Mouse (Mus musculus) ES-Bruce4 (cell line): ENCODE measurements around the gene Zbtb9. TPM values are rescaled to one million over a fixed set of nuclear protein-coding genes. Genes with fewer than 3 reads are reported as not detected.

Source experiments
- H3K27ac ChIP-seq: 2 replicates; pipeline ENCODE4 v1.5.1; 2012; ENCODE audit warnings: low read length, inconsistent platforms; ENCODE audit not compliant: insufficient read depth
- H3K27me3 ChIP-seq: 2 replicates; pipeline ENCODE4 v1.6.1; 2012; ENCODE audit warnings: mild to moderate bottlenecking, low read length, inconsistent platforms; ENCODE audit not compliant: control insufficient read depth, poor library complexity, insufficient read depth, severe bottlenecking
- H3K36me3 ChIP-seq: 2 replicates; pipeline ENCODE4 v1.6.1; 2012; ENCODE audit warnings: inconsistent platforms, mild to moderate bottlenecking, low read length, moderate library complexity; ENCODE audit not compliant: control insufficient read depth, poor library complexity, insufficient read depth, severe bottlenecking
- H3K4me1 ChIP-seq: one replicate; pipeline ENCODE4 v1.8.1; 2011; ENCODE audit warnings: low read length; ENCODE audit not compliant: control insufficient read depth, insufficient read depth
- H3K4me3 ChIP-seq: 2 replicates; pipeline ENCODE4 v1.5.1; 2011; ENCODE audit warnings: low read depth, mild to moderate bottlenecking, low read length
- H3K9ac ChIP-seq: 2 replicates; pipeline ENCODE4 v1.6.1; 2012; ENCODE audit warnings: low read depth, mild to moderate bottlenecking, inconsistent platforms; ENCODE audit not compliant: poor library complexity, severe bottlenecking
- H3K9me3 ChIP-seq: replicated peaks from 2 replicates; pipeline ENCODE4 v1.6.1; 2012; ENCODE audit warnings: mild to moderate bottlenecking, low read length, inconsistent platforms; ENCODE audit not compliant: control insufficient read depth, poor library complexity, insufficient read depth, severe bottlenecking
- CTCF ChIP-seq: IDR thresholded peaks from one replicate; pipeline ENCODE4 v1.8.1; 2011; ENCODE audit warnings: low read depth, low read length
- EP300 ChIP-seq: IDR thresholded peaks from 2 replicates; pipeline ENCODE4 v1.6.1; 2011; ENCODE audit warnings: low read depth, low read length; ENCODE audit not compliant: insufficient read depth
- POLR2A ChIP-seq: IDR thresholded peaks from one replicate; pipeline ENCODE4 v1.8.1; 2011; ENCODE audit warnings: low read length; ENCODE audit not compliant: insufficient read depth
- polyA plus RNA-seq: library from polyadenylated mRNA; stranded (reverse); fragments of >200 nt; gene quantifications from 2 replicates; pipeline ENCODE4 v1.2.4, GENCODE M21; 2011; ENCODE audit warnings: low read depth; ENCODE audit not compliant: missing spikeins, insufficient read depth, insufficient read length

Zbtb9 gene
- polyA plus RNA-seq, 1 experiment: 12.4 TPM

GRCm38 (mm10) chr17:26983382-26983781, 10.4 kb downstream of the Zbtb9 start:
- Histone ChIP-seq H3K27me3 (no peaks in the 10 kb centered on the region), H3K27ac (no peak overlapping the region), H3K36me3 (no peaks in the 10 kb centered on the region), H3K4me1 (no peaks in the 10 kb centered on the region), H3K9ac (no peak overlapping the region), H3K4me3 (no peak overlapping the region), H3K9me3 (no peaks in the 10 kb centered on the region)
- TF ChIP-seq POLR2A: no peak
- no peak for TF ChIP-seq EP300
- no peak for TF ChIP-seq CTCF

DNA sequence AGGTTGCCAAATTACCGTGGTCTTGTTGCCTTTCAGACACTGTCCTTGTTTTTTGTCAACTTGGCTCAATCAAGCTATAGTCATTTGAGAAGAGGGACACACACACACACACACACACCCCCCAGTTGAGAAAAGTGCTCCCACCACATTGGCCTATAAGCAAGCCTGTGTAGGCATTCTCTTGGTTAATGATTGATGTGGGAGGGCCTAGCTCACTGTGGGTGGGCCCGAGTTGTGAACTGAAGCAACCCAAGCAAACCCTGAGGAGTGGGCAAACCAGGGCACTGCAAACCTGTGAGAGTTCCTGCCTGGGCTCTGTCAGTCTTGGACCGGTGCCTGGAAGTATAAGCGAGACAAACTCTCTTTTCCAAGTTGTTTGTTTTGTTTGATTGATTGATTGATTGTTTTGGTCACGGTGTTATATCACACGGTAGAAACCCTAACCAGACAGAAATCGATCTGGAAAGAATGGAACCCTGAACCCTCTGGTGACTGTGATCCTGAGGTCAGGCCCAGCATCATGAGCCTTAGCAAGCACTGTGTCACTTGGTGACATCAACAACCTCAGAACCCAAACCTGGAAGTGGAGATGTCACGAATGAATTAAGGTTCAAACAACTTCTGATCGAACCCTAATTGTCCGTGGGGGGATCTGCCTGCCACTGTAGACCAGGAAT, 12.7 kb downstream of the Zbtb9 start:
- no peaks in the 10 kb centered on the region for H3K4me1 ChIP-seq
- no peaks in the 10 kb centered on the region for H3K27me3 ChIP-seq
- no peak for TF ChIP-seq EP300
- TF ChIP-seq POLR2A: no peak
- TF ChIP-seq CTCF: no peak
- H3K9ac ChIP-seq: no peak overlapping the region
- H3K36me3 ChIP-seq: no peaks in the 10 kb centered on the region
- no peak overlapping the region for H3K27ac ChIP-seq
- no peak overlapping the region for H3K4me3 ChIP-seq
- H3K9me3 ChIP-seq: no peaks in the 10 kb centered on the region

DNA sequence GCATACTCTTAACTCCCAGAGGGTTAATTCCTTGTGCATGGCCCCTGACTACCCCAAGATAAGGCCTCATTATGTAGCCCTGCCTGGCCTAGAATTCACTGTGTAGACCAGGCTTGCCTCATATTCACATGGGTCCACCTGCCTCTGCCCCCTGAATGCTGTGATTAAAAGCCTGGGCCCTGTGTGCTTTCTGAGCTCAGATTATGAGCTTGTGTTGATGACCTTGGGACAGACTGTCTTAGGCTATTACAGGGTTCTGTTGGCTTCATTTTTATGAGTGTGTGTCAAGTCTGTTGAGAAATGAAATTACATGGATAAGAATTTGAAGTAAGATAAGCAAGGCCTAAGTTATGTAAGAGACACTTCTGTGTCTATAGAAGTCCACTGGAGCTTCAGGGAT, 17.6 kb downstream of the Zbtb9 start:
- no peaks in the 10 kb centered on the region for H3K27me3 ChIP-seq
- no peaks in the 10 kb centered on the region for H3K36me3 ChIP-seq
- H3K4me3 ChIP-seq: no peak overlapping the region
- H3K9ac ChIP-seq: no peak overlapping the region
- TF ChIP-seq CTCF: no peak
- TF ChIP-seq POLR2A: no peak
- TF ChIP-seq EP300: no peak
- H3K27ac ChIP-seq: no peak overlapping the region
- no peaks in the 10 kb centered on the region for H3K9me3 ChIP-seq
- H3K4me1 ChIP-seq: peaks cover 2% of the 10 kb centered on the region

- no peak overlapping the region for H3K27ac ChIP-seq
- no peaks in the 10 kb centered on the region for H3K9me3 ChIP-seq
- TF ChIP-seq POLR2A (no peak), CTCF (no peak), EP300 (no peak)
- H3K9ac ChIP-seq: no peak overlapping the region
- peak overlapping the region; percentile 31 for H3K4me3 ChIP-seq
- H3K36me3 ChIP-seq: no peaks in the 10 kb centered on the region
- no peaks in the 10 kb centered on the region for H3K27me3 ChIP-seq
- peaks cover 2% of the 10 kb centered on the region for H3K4me1 ChIP-seq
Measured at GRCm38 (mm10) chr17:26994410-26994809, 21.4 kb downstream of the Zbtb9 start.

- H3K9me3 ChIP-seq: no peaks in the 10 kb centered on the region
- no peak overlapping the region for H3K9ac ChIP-seq
- no peaks in the 10 kb centered on the region for H3K36me3 ChIP-seq
- H3K4me1 ChIP-seq: peaks cover 2% of the 10 kb centered on the region
- 0 out of 2 replicates have a peak overlapping the region, but pooled peaks have one; percentile 11 for H3K4me3 ChIP-seq
- no peak overlapping the region for H3K27ac ChIP-seq
- no peaks in the 10 kb centered on the region for H3K27me3 ChIP-seq
- no peak for TF ChIP-seq EP300
Measured at GRCm38 (mm10) chr17:26995006-26995405, 22.0 kb downstream of the Zbtb9 start.

DNA sequence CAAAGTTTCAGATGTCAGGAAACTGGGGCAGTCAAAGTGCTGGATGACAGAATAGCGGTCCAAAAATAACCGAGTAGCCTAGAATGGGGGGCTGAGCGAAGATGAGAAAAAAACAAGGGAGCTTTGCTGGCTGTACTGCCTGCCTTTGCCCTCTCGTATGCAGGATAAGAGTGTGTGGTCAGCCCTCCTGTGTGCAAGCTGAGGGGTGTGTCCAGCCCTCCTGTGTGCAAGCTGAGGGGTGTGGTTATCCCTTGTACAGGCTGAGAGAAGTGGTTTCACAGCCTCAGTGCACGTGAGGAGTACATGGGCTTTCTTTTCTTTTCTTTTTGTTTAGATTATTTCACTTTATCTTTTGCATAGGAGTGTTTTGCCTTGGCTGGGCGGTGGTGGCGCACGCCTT, 22.6 kb downstream of the Zbtb9 start:
- no peak for TF ChIP-seq EP300

More for the DNA sequence above, 22.6 kb downstream of the Zbtb9 start:
- Histone ChIP-seq H3K27ac (no peak overlapping the region), H3K9ac (no peak overlapping the region), H3K4me3 (no peak overlapping the region), H3K9me3 (no peaks in the 10 kb centered on the region), H3K36me3 (no peaks in the 10 kb centered on the region), H3K4me1 (peaks cover 2% of the 10 kb centered on the region), H3K27me3 (no peaks in the 10 kb centered on the region)
